Mouse (Mus musculus) kidney, adult 2 months (tissue): ENCODE measurements at regions not wholly inside any gene's neighbourhood (a gene's known extent, or its start where the extent isn't known, plus 50 kb on each side); places are given as distances from the start of the nearest gene placed in this dataset.

Experiments
- DNase-seq: peaks from one replicate; pipeline ENCODE4 v3.0.0; 2021
- H3K27ac ChIP-seq: fragments of 200-500 bp; 2 replicates; pipeline ENCODE4 v1.5.1; 2012; ENCODE audit warnings: low read depth, low read length, control low read depth, inconsistent platforms; ENCODE audit not compliant: insufficient read depth
- H3K27me3 ChIP-seq: fragments of 200-500 bp; replicated peaks from 2 replicates; pipeline ENCODE4 v1.6.1; 2012; ENCODE audit warnings: mild to moderate bottlenecking, moderate library complexity, low read length, inconsistent platforms; ENCODE audit not compliant: control insufficient read depth, insufficient read depth
- H3K36me3 ChIP-seq: fragments of 200-500 bp; 2 replicates; pipeline ENCODE4 v1.6.1; 2012; ENCODE audit warnings: mild to moderate bottlenecking, moderate library complexity, low read length, inconsistent platforms; ENCODE audit not compliant: control insufficient read depth, insufficient read depth
- H3K4me1 ChIP-seq: fragments of 200-500 bp; 2 replicates; pipeline ENCODE4 v1.6.1; 2011; ENCODE audit warnings: low read length; ENCODE audit not compliant: control insufficient read depth, insufficient read depth
- H3K4me3 ChIP-seq: fragments of 200-500 bp; 2 replicates; pipeline ENCODE4 v1.5.1; 2011; ENCODE audit warnings: mild to moderate bottlenecking, low read depth, low read length, control low read depth; ENCODE audit not compliant: insufficient read depth
- CTCF ChIP-seq: fragments of 200-500 bp; conservative IDR thresholded peaks from 2 replicates; pipeline ENCODE4 v1.5.1; 2011; ENCODE audit warnings: low read depth, mild to moderate bottlenecking, control low read depth, low read length, moderate library complexity, mixed read lengths; ENCODE audit not compliant: insufficient read depth, insufficient read length
- POLR2A ChIP-seq: fragments of 200-500 bp; IDR thresholded peaks from one replicate; pipeline ENCODE4 v1.6.1; 2011; ENCODE audit warnings: low read depth, low read length, control low read depth
- WGBS: fragments of 180-500 bp; shearing (Covaris S2); methylation state at CpG from one replicate; pipeline ENCODE4 v1.1.7; 2018; 5-methylcytosine and 5-hydroxymethylcytosine counted together

DNA sequence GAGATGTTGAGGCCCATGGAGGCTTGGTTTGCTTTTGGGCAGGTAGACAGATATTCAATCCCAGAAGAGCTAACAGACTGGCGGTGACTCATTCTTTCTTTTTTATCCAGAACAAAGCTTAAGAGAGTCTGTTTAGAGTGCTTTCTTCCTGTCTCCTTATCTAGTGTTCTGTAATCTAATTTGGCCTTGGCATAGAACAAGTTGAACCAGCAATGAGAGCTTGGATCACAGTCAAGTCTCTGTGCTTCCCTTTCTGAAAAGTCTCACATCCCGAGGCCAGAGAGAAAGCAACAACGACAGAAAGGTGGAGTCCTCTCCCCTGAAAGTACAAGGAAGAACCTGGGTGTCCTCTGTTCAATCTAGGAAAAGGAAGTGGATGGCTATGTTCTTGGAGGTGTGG is 401.2 kb upstream of the Etaa1 start:
- WGBS, result 44% methylated on average over 3 of the region's 3 CpGs
- no peak for DNase-seq
- no peaks in the 10 kb centered on the region for H3K27me3 ChIP-seq
- H3K4me1 ChIP-seq, result no peaks in the 10 kb centered on the region
- H3K36me3 ChIP-seq, result no peaks in the 10 kb centered on the region
- no peak for TF ChIP-seq POLR2A
- TF ChIP-seq CTCF, result no peak
- no peak overlapping the region for H3K27ac ChIP-seq
- no peak overlapping the region for H3K4me3 ChIP-seq

DNA sequence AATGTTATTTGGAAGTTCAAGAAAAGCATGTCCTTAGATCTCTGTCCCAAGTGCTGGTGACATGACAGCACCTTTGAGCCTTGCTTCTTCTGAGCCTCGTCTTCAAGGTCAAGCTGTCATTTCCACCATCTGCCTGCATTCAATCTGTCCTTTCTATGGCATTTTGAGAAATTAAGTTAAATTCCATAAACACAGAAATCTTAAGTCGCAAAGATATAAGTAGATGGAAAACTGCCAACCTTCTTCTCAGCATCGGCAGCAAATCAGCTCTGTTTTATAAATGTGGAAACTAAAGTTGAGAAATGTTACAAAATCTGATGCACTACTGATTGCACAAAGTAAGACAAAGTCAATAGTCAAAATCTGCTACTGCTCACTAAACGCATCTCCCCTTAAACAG is 400.5 kb upstream of the Etaa1 start:
- 72% methylated on average over 4 of the region's 4 CpGs for WGBS
- Histone ChIP-seq H3K4me1 (no peaks in the 10 kb centered on the region), H3K36me3 (no peaks in the 10 kb centered on the region), H3K27ac (no peak overlapping the region), H3K4me3 (no peak overlapping the region), H3K27me3 (no peaks in the 10 kb centered on the region)
- DNase-seq, result no peak
- TF ChIP-seq POLR2A (no peak), CTCF (no peak)

DNA sequence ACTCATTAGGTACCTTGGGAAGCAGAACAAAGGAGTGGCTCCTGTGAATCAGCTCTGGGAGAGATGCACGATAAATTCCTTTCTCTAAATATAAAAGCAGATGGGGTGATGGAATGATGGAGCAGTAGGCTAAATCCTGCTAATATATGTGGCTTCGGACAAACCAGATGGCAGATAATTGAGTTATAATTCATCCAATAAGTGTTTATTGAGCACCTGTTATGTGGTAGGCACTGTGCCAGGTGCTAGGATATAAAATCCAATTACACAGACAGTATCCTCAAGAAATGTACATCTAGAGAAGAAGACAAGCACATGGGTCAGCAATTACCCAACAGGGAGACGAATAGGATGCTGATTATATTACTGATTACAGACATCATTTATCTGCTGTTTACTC is 394.2 kb upstream of the Etaa1 start:
- WGBS, result 47% methylated on average over 3 of the region's 3 CpGs
- no peaks in the 10 kb centered on the region for H3K36me3 ChIP-seq
- no peaks in the 10 kb centered on the region for H3K4me1 ChIP-seq
- H3K27ac ChIP-seq, result no peak overlapping the region
- TF ChIP-seq POLR2A, result no peak
- no peak for TF ChIP-seq CTCF
- H3K27me3 ChIP-seq, result no peaks in the 10 kb centered on the region
- no peak for DNase-seq
- no peak overlapping the region for H3K4me3 ChIP-seq

DNA sequence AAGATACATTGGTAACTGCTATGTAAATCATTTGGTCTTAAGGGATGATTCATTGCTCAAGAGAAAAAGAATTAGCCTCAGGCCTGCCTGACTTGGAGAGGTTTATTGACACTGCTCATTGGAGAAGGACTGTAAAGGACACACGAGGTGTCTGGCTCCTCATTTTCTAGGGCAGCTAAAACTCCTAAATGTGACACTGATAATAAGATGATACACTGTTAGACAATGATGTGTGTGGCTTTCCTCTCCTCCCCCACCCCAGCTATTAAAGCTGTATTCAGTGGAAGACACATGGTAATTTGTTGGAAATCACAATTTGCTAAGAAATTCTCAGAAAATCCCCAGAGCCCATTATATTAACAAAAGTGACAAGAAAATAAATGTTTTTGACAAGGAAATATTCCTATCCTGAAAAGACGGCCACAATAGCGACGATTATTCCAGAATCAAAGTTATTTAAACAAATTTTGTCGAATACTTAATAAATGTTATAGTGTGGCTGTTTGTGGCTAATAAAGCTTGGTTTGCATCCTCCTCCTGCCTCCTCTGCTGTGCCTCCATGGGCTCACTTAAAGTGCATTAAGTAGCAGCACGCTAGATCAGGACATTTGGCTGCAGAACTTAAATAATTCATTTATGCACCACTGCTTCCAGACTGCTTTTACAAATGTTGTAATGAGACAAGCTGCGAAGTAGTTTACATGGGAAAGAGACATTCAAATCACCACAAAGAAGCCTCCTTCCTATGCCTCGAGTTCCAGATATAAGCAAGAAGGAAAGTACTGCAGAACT is 360.0 kb upstream of the Etaa1 start:
- DNase-seq, result no peak
- Histone ChIP-seq H3K27ac (no peak overlapping the region), H3K36me3 (no peaks in the 10 kb centered on the region), H3K4me3 (no peak overlapping the region), H3K4me1 (no peaks in the 10 kb centered on the region), H3K27me3 (no peaks in the 10 kb centered on the region)
- WGBS, result 43% methylated on average over 8 of the region's 8 CpGs
- TF ChIP-seq CTCF, result no peak
- TF ChIP-seq POLR2A, result no peak

DNA sequence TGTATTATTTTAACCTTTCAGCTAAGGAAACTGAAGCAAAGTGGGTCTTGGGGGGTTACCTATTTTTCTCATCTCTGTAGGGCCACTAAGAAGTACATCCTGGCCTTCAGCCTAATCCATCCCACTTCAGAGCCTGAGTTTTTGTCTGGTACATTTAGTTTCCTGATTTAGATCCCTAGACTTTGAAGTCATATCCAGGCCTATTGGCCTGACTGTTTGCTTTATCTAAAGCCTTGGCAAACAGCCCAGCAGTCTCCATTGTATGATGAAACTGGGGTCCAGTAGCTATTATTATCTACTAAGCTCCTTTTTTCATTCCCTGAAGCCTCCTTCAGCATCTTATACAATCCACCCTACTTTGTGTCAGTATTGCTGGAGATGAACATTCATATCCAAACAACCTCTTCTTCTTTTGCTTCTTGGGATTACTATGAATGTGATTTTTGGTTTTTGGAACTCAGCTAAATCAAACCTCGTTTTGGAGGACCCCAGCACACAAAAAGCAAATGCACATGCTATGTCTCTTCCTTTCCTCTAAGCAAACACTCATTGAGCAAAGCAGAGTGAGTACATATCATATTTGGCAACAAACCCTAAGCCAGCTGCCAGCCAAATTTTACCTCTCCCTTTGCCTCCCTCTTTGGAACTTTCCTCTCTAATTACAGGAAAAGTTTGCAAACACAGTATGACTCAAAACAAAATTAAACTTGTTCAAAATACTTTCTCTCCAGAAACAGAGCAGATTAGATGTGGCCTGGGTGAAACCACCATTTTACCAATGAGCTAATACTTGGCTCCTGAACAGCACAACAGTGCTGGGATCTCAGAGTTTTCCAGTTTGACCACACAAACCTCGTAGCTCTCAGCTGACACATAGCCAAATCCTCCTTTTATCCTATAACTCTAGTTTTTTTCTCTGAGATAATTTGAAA is 342.8 kb upstream of the Etaa1 start:
- DNase-seq, result no peak
- H3K27me3 ChIP-seq, result no peaks in the 10 kb centered on the region
- H3K27ac ChIP-seq, result no peak overlapping the region
- H3K4me1 ChIP-seq, result no peaks in the 10 kb centered on the region
- H3K4me3 ChIP-seq, result no peak overlapping the region
- H3K36me3 ChIP-seq, result no peaks in the 10 kb centered on the region
- TF ChIP-seq POLR2A (no peak), CTCF (no peak)
- 56% methylated on average over 2 of the region's 2 CpGs for WGBS

DNA sequence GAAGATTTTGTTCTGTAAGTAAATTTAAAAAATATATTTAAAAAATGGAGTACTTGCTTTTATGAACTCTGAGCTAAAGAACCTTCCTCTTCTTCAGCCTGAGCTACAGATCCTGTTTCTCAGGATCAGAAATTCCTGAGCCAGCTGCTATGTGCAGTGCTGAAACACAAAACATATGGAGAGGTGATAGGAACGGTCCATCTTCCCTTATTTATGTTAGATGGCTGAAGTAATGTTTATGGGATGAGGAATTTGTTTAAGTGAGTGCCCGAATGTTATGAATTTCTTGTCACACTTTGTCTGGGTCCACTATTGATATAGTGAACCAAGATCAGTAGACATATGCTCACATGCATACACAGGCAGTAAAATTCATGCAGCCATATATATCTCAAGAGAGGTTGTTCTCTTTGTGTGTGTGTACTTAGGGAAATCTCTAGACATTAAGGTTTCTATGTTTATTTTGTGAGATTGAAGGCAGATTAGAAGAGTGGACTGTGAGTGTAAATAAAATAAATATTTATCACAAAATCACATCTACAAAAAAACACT is 325.0 kb upstream of the Etaa1 start:
- Histone ChIP-seq H3K4me3 (no peak overlapping the region), H3K27me3 (no peaks in the 10 kb centered on the region), H3K36me3 (no peaks in the 10 kb centered on the region), H3K4me1 (no peaks in the 10 kb centered on the region), H3K27ac (no peak overlapping the region)
- 72% methylated on average over 2 of the region's 2 CpGs for WGBS
- no peak for DNase-seq
- TF ChIP-seq CTCF (no peak), POLR2A (no peak)

DNA sequence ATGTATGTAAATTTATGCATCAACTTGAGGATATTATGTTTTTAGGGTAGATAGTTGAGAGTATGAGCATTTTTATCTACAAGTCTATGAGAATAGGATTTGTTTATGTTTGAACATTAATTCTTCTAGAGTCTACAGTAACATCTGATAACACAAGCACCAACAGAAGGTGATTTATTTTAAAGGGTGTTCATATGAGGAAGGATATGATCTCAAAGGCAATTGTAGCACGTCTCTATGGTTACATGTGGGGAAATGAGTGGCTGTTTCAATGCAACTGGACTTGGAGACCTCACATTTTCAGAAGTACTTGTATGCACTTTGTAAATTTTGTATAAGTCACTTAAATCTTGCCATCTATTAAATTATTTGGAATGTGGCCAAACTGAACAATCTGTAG is 318.7 kb upstream of the Etaa1 start:
- TF ChIP-seq CTCF (no peak), POLR2A (no peak)
- Histone ChIP-seq H3K36me3 (no peaks in the 10 kb centered on the region), H3K27ac (no peak overlapping the region), H3K27me3 (no peaks in the 10 kb centered on the region), H3K4me3 (no peak overlapping the region), H3K4me1 (no peaks in the 10 kb centered on the region)
- WGBS, result 69% methylated on average over 1 of the region's 1 CpGs
- no peak for DNase-seq
